Mouse (Mus musculus) kidney, embryonic 15.5 days (tissue): ENCODE measurements around the gene Xxylt1. TPM values are rescaled to one million over a fixed set of nuclear protein-coding genes. Genes with fewer than 3 reads are reported as not detected.

Source experiments
- ATAC-seq: fragments of 200-750 bp; cut with Nextera tagmentation; replicated peaks from 2 replicates; pipeline ENCODE4 v1.8.0; 2017; ENCODE audit warnings: moderate TSS enrichment; ENCODE audit not compliant: low FRiP score
- H3K27ac ChIP-seq: fragments of 300-500 bp; sonication (generic); 2 replicates; pipeline ENCODE4 v1.5.1; 2015; ENCODE audit warnings: mild to moderate bottlenecking, inconsistent platforms
- H3K27me3 ChIP-seq: fragments of 300-500 bp; sonication (generic); 2 replicates; pipeline ENCODE4 v1.6.1; 2015; ENCODE audit warnings: inconsistent platforms
- H3K36me3 ChIP-seq: fragments of 300-500 bp; sonication (generic); 2 replicates; pipeline ENCODE4 v1.6.1; 2015; ENCODE audit warnings: inconsistent platforms
- H3K4me1 ChIP-seq: fragments of 300-500 bp; sonication (generic); 2 replicates; pipeline ENCODE4 v1.6.1; 2015; ENCODE audit warnings: inconsistent platforms
- H3K4me2 ChIP-seq: fragments of 300-500 bp; sonication (generic); 2 replicates; pipeline ENCODE4 v1.6.1; 2015; ENCODE audit warnings: moderate library complexity, mild to moderate bottlenecking, inconsistent platforms
- H3K4me3 ChIP-seq: fragments of 300-500 bp; sonication (generic); replicated peaks from 2 replicates; pipeline ENCODE4 v1.5.1; 2015; ENCODE audit warnings: mild to moderate bottlenecking, inconsistent platforms
- H3K9ac ChIP-seq: fragments of 300-500 bp; sonication (generic); 2 replicates; pipeline ENCODE4 v1.6.1; 2015; ENCODE audit warnings: mild to moderate bottlenecking, inconsistent platforms
- H3K9me3 ChIP-seq: fragments of 300-500 bp; sonication (generic); replicated peaks from 2 replicates; pipeline ENCODE4 v1.6.1; 2016; ENCODE audit warnings: inconsistent platforms
- WGBS: fragments of 180-500 bp; shearing (Covaris S2); methylation state at CpG from one replicate; pipeline ENCODE4 v1.1.7; 2015; ENCODE audit warnings: mixed read lengths; 5-methylcytosine and 5-hydroxymethylcytosine counted together
- polyA plus RNA-seq: library from polyadenylated mRNA; unstranded; fragments of >200 nt; fragmentation: Nextera tagmentation; extraction: Ambion mirVana; gene quantifications from 2 replicates; pipeline ENCODE4 v1.2.1, GENCODE M21; 2015

Xxylt1 gene
- polyA plus RNA-seq, 1 experiment from 2014 or later, result 19.2 TPM

GRCm38 (mm10) chr16:31002117-31002516 lies 79.1 kb downstream of the Xxylt1 start:
- H3K27ac ChIP-seq, result no peak overlapping the region

GRCm38 (mm10) chr16:30998711-30999110 lies 82.5 kb downstream of the Xxylt1 start:
- WGBS, result 81% methylated on average over 2 of the region's 2 CpGs
- Histone ChIP-seq H3K9me3 (no peaks in the 10 kb centered on the region), H3K27me3 (no peaks in the 10 kb centered on the region), H3K4me2 (no peak overlapping the region), H3K27ac (no peak overlapping the region), H3K4me3 (no peak overlapping the region), H3K4me1 (peaks cover 13% of the 10 kb centered on the region), H3K9ac (no peak overlapping the region), H3K36me3 (no peaks in the 10 kb centered on the region)
- no peak for ATAC-seq

More at GRCm38 (mm10) chr16:31002117-31002516, 79.1 kb downstream of the Xxylt1 start:
- H3K27me3 ChIP-seq, result no peaks in the 10 kb centered on the region
- no peak for ATAC-seq
- H3K4me2 ChIP-seq, result no peak overlapping the region
- H3K9me3 ChIP-seq, result no peaks in the 10 kb centered on the region
- WGBS, result 88% methylated on average over 6 of the region's 6 CpGs
- peaks cover 7% of the 10 kb centered on the region; the same call in 1 of the 2 replicates for H3K36me3 ChIP-seq
- H3K9ac ChIP-seq, result no peak overlapping the region
- H3K4me1 ChIP-seq, result peaks cover 31% of the 10 kb centered on the region
- no peak overlapping the region for H3K4me3 ChIP-seq

- Histone ChIP-seq H3K27ac (no peak overlapping the region), H3K4me1 (peaks cover 7% of the 10 kb centered on the region), H3K9me3 (no peaks in the 10 kb centered on the region), H3K9ac (no peak overlapping the region), H3K27me3 (no peaks in the 10 kb centered on the region), H3K4me3 (no peak overlapping the region), H3K4me2 (no peak overlapping the region), H3K36me3 (no peaks in the 10 kb centered on the region)
- ATAC-seq, result no peak
- 85% methylated on average over 2 of the region's 2 CpGs for WGBS
Observed at GRCm38 (mm10) chr16:30998048-30998447, 83.2 kb downstream of the Xxylt1 start.

GRCm38 (mm10) chr16:30995446-30995845 lies 85.8 kb downstream of the Xxylt1 start:
- Histone ChIP-seq H3K36me3 (no peaks in the 10 kb centered on the region), H3K4me2 (no peak overlapping the region), H3K4me1 (0 out of 2 replicates have a peak, but pooled peaks cover 4% of the 10 kb centered on the region), H3K27me3 (no peaks in the 10 kb centered on the region), H3K27ac (no peak overlapping the region), H3K9ac (no peak overlapping the region), H3K4me3 (no peak overlapping the region), H3K9me3 (no peaks in the 10 kb centered on the region)
- no peak for ATAC-seq
- WGBS, result 77% methylated on average over 5 of the region's 5 CpGs

GRCm38 (mm10) chr16:30994881-30995280 lies 86.4 kb downstream of the Xxylt1 start:
- no peak overlapping the region for H3K4me2 ChIP-seq
- WGBS, result 58% methylated on average over 2 of the region's 2 CpGs
- 0 out of 2 replicates have a peak, but pooled peaks cover 4% of the 10 kb centered on the region for H3K4me1 ChIP-seq
- H3K36me3 ChIP-seq, result no peaks in the 10 kb centered on the region
- H3K9me3 ChIP-seq, result no peaks in the 10 kb centered on the region
- H3K4me3 ChIP-seq, result no peak overlapping the region
- ATAC-seq, result no peak
- H3K9ac ChIP-seq, result no peak overlapping the region
- H3K27ac ChIP-seq, result peak overlapping the region; percentile 29; the same call in 1 of the 2 replicates
- H3K27me3 ChIP-seq, result no peaks in the 10 kb centered on the region

- H3K36me3 ChIP-seq, result no peaks in the 10 kb centered on the region
- H3K9me3 ChIP-seq, result no peaks in the 10 kb centered on the region
- no peak overlapping the region for H3K9ac ChIP-seq
- H3K27me3 ChIP-seq, result no peaks in the 10 kb centered on the region
- H3K27ac ChIP-seq, result 0 out of 2 replicates have a peak overlapping the region, but pooled peaks have one; percentile 29
- 0 out of 2 replicates have a peak, but pooled peaks cover 4% of the 10 kb centered on the region for H3K4me1 ChIP-seq
- no peak for ATAC-seq
- no peak overlapping the region for H3K4me3 ChIP-seq
- H3K4me2 ChIP-seq, result no peak overlapping the region
- WGBS, result 68% methylated on average over 7 of the region's 7 CpGs
Observed at GRCm38 (mm10) chr16:30994296-30994695, 86.9 kb downstream of the Xxylt1 start.

- H3K4me2 ChIP-seq, result no peak overlapping the region
- 47% methylated on average over 5 of the region's 5 CpGs for WGBS
- H3K9ac ChIP-seq, result no peak overlapping the region
- no peak for ATAC-seq
- H3K9me3 ChIP-seq, result no peaks in the 10 kb centered on the region
- H3K36me3 ChIP-seq, result no peaks in the 10 kb centered on the region
- H3K4me1 ChIP-seq, result 0 out of 2 replicates have a peak, but pooled peaks cover 4% of the 10 kb centered on the region
- no peak overlapping the region for H3K4me3 ChIP-seq
- no peak overlapping the region; the same call in 1 of the 2 replicates for H3K27ac ChIP-seq
- no peaks in the 10 kb centered on the region for H3K27me3 ChIP-seq
Observed at GRCm38 (mm10) chr16:30992568-30992967, 88.7 kb downstream of the Xxylt1 start.

- H3K9ac ChIP-seq, result no peak overlapping the region
- H3K4me2 ChIP-seq, result no peak overlapping the region
- no peaks in the 10 kb centered on the region for H3K9me3 ChIP-seq
- no peak overlapping the region for H3K4me3 ChIP-seq
- peaks cover 11% of the 10 kb centered on the region for H3K4me1 ChIP-seq
- H3K27me3 ChIP-seq, result no peaks in the 10 kb centered on the region
- no peaks in the 10 kb centered on the region for H3K36me3 ChIP-seq
- ATAC-seq, result no peak
- no peak overlapping the region for H3K27ac ChIP-seq
- 40% methylated on average over 2 of the region's 2 CpGs for WGBS
Observed at GRCm38 (mm10) chr16:30990661-30991060, 90.6 kb downstream of the Xxylt1 start.

GRCm38 (mm10) chr16:30988225-30988624 lies 93.0 kb downstream of the Xxylt1 start:
- Histone ChIP-seq H3K27ac (no peak overlapping the region), H3K4me3 (no peak overlapping the region), H3K4me2 (no peak overlapping the region), H3K36me3 (no peaks in the 10 kb centered on the region), H3K4me1 (peaks cover 31% of the 10 kb centered on the region), H3K9me3 (no peaks in the 10 kb centered on the region), H3K27me3 (no peaks in the 10 kb centered on the region), H3K9ac (no peak overlapping the region)
- no peak for ATAC-seq
- 63% methylated on average over 6 of the region's 6 CpGs for WGBS

GRCm38 (mm10) chr16:30987684-30988083 lies 93.5 kb downstream of the Xxylt1 start:
- 56% methylated on average over 6 of the region's 6 CpGs for WGBS
- Histone ChIP-seq H3K4me2 (no peak overlapping the region), H3K9ac (no peak overlapping the region), H3K27ac (no peak overlapping the region), H3K9me3 (no peaks in the 10 kb centered on the region), H3K36me3 (no peaks in the 10 kb centered on the region), H3K4me1 (peaks cover 32% of the 10 kb centered on the region), H3K27me3 (no peaks in the 10 kb centered on the region), H3K4me3 (no peak overlapping the region)
- ATAC-seq, result no peak

- 43% methylated on average over 17 of the region's 17 CpGs for WGBS
- ATAC-seq, result peak; percentile 44
Observed at GRCm38 (mm10) chr16:30984826-30985545, 96.2 kb downstream of the Xxylt1 start.

GRCm38 (mm10) chr16:30984101-30984500 lies 97.1 kb downstream of the Xxylt1 start:
- no peak overlapping the region for H3K4me2 ChIP-seq
- H3K9me3 ChIP-seq, result no peaks in the 10 kb centered on the region
- no peaks in the 10 kb centered on the region for H3K27me3 ChIP-seq
- 80% methylated on average over 5 of the region's 5 CpGs for WGBS
- H3K4me1 ChIP-seq, result peaks cover 32% of the 10 kb centered on the region
- H3K4me3 ChIP-seq, result no peak overlapping the region
- no peaks in the 10 kb centered on the region for H3K36me3 ChIP-seq
- H3K9ac ChIP-seq, result no peak overlapping the region
- ATAC-seq, result no peak; the same call in 1 of the 2 replicates
- no peak overlapping the region for H3K27ac ChIP-seq

More at GRCm38 (mm10) chr16:30984826-30985545, 96.2 kb downstream of the Xxylt1 start:
- H3K27me3 ChIP-seq, result no peaks in the 10 kb centered on the region
- H3K9me3 ChIP-seq, result no peaks in the 10 kb centered on the region
- no peak overlapping the region for H3K4me2 ChIP-seq
- peak overlapping the region; percentile 70 for H3K27ac ChIP-seq
- 0 out of 2 replicates have a peak overlapping the region, but pooled peaks have one; percentile 8 for H3K9ac ChIP-seq
- H3K36me3 ChIP-seq, result no peaks in the 10 kb centered on the region
- peaks cover 32% of the 10 kb centered on the region for H3K4me1 ChIP-seq
- H3K4me3 ChIP-seq, result no peak overlapping the region
